Mouse (Mus musculus) E14TG2a.4 (cell line): ENCODE measurements around the gene Lbh.

ENCODE experiments used
- CTCF ChIP-seq: conservative IDR thresholded peaks from 2 replicates; pipeline ENCODE4 v1.5.1; 2014; ENCODE audit warnings: low read length
- POU5F1 ChIP-seq: IDR thresholded peaks from 2 replicates; pipeline ENCODE4 v1.6.1; 2014; ENCODE audit warnings: low read length, borderline replicate concordance

DNA sequence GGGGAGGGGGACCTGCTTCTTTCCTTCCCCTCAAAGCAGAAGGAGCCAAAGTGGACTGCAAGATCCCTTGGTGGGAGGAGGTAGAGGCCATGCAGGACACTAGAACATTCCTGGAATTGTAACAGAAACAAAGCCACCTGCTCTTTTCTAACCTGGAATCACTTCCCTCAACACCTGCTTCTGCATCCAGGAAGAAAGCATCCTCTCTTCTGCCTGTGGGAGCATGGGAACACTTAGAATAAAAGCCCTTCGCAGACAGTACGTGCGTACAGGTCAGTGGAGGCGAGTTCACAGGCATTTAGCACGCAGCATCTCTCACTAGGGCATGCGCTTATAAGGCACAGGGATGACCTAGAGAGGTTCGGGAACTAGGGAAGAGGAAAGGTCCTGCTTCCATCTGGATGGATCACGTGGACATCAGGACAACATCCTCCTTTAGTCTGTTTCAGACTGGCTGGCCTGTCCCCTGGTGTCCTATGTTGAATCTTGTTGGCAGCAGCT, 27.7 kb upstream of the Lbh start:
- no peak for TF ChIP-seq CTCF
- TF ChIP-seq POU5F1 = no peak
